ENCODE assay signal across 23 mouse cellular contexts in genomic region chr13:92742886-92743285, GRCm38 (mm10). TPM values are rescaled to one million over a fixed set of nuclear protein-coding genes. Genes with fewer than 3 reads are reported as not detected.
DNase-seq lines count a peak whose midpoint lies in the region; ATAC-seq and TF ChIP-seq lines count a peak whose summit lies in the region.
"Had no signal": no experiment of that assay in that cellular context is flagged by ENCODE, and none has a peak within 500 bp of the region (broad histone marks: within the 10 kb centered on the region; RNA-seq: fewer than 3 reads in every experiment).

No protein-coding gene starts in this region.

- peaks cover 7% of the 10 kb centered on the region; the same call in 1 of the 2 replicates for H3K4me1 ChIP-seq in intestine, embryonic 16.5 days (ENCODE audit: control insufficient read depth, insufficient read depth, low read length)
- no peaks in the 10 kb centered on the region for H3K4me1 ChIP-seq in intestine, postnatal 0 days (replicated peaks; ENCODE audit: control insufficient read depth, insufficient read depth, low read length)
- peaks cover 41% of the 10 kb centered on the region for H3K4me1 ChIP-seq in liver, embryonic 12.5 days
- H3K4me1 ChIP-seq in megakaryocyte, embryonic 14.5 days, result peaks cover 31% of the 10 kb centered on the region
- H3K4me1 ChIP-seq: forebrain, embryonic 12.5 days had no signal

- H3K4me2 ChIP-seq in intestine, embryonic 16.5 days (ENCODE audit: low read depth, low read length), result no peak overlapping the region
- H3K4me2 ChIP-seq in intestine, postnatal 0 days (replicated peaks; ENCODE audit: low read depth), result no peak overlapping the region
- H3K4me2 ChIP-seq in liver, embryonic 12.5 days, result peak overlapping the region; percentile 65
- H3K4me2 ChIP-seq: forebrain, embryonic 12.5 days; heart, embryonic 12.5 days; neural tube, embryonic 12.5 days had no signal

- no peak for DNase-seq in frontal cortex, postnatal 14 days (ENCODE audit: low spot score in 2 of 2)
- DNase-seq in gastrocnemius, postnatal 14 days, result no peak
- no peak for DNase-seq in kidney, adult 9 months
- DNase-seq: adrenal gland, adult 8-10 months; cerebellum, adult 11 months; cerebellum, postnatal 10 days; embryo, embryonic 11 days; gastrocnemius, postnatal 36 days; kidney, postnatal 36 days; lung, adult 18-20 months; lung, postnatal 14 days; thymus, postnatal 4 days had no signal

- H3K4me3 ChIP-seq in intestine, embryonic 16.5 days (ENCODE audit: low read length), result no peak overlapping the region
- H3K4me3 ChIP-seq in intestine, postnatal 0 days (ENCODE audit: low read depth, low read length), result no peak overlapping the region
- 0 out of 2 replicates have a peak overlapping the region, but pooled peaks have one; percentile 16 for H3K4me3 ChIP-seq in liver, embryonic 12.5 days
- H3K4me3 ChIP-seq in megakaryocyte, embryonic 14.5 days (replicated peaks), result peak overlapping the region; percentile 83
- H3K4me3 ChIP-seq: forebrain, embryonic 12.5 days; heart, embryonic 12.5 days; midbrain, embryonic 10.5 days; neural tube, embryonic 12.5 days had no signal

- no peaks in the 10 kb centered on the region for H3K9me3 ChIP-seq in intestine, embryonic 16.5 days (ENCODE audit: control insufficient read depth, low read length)
- H3K9me3 ChIP-seq in intestine, postnatal 0 days (ENCODE audit: control insufficient read depth), result no peaks in the 10 kb centered on the region
- H3K9me3 ChIP-seq in liver, embryonic 12.5 days (replicated peaks), result no peaks in the 10 kb centered on the region
- 0 out of 2 replicates have a peak, but pooled peaks cover 1% of the 10 kb centered on the region for H3K9me3 ChIP-seq in megakaryocyte, embryonic 14.5 days
- H3K9me3 ChIP-seq: forebrain, embryonic 12.5 days; midbrain, embryonic 10.5 days; neural tube, embryonic 12.5 days had no signal

- H3K36me3 ChIP-seq in intestine, embryonic 16.5 days (ENCODE audit: control insufficient read depth, insufficient read depth, low read length), result no peaks in the 10 kb centered on the region
- no peaks in the 10 kb centered on the region for H3K36me3 ChIP-seq in intestine, postnatal 0 days (ENCODE audit: control insufficient read depth, insufficient read depth)
- no peaks in the 10 kb centered on the region for H3K36me3 ChIP-seq in liver, embryonic 12.5 days
- H3K36me3 ChIP-seq in megakaryocyte, embryonic 14.5 days (replicated peaks; ENCODE audit: low read length), result no peaks in the 10 kb centered on the region
- H3K36me3 ChIP-seq: forebrain, embryonic 12.5 days; heart, embryonic 12.5 days; midbrain, embryonic 10.5 days; neural tube, embryonic 12.5 days had no signal

- no peak overlapping the region for H3K9ac ChIP-seq in intestine, embryonic 16.5 days (ENCODE audit: low read depth, low read length)
- H3K9ac ChIP-seq in intestine, postnatal 0 days (ENCODE audit: low read depth, low read length), result no peak overlapping the region
- H3K9ac ChIP-seq in liver, embryonic 12.5 days, result peak overlapping the region; percentile 56
- H3K9ac ChIP-seq: forebrain, embryonic 12.5 days; heart, embryonic 12.5 days; neural tube, embryonic 12.5 days had no signal

- WGBS in intestine, embryonic 16.5 days, result 92% methylated on average over 4 of the region's 4 CpGs
- 90% methylated on average over 4 of the region's 4 CpGs for WGBS in intestine, postnatal 0 days
- WGBS in liver, embryonic 12.5 days (ENCODE audit: insufficient replicate concordance), result 79% methylated on average over 4 of the region's 4 CpGs

- peak; percentile 26; the same call in 1 of the 2 replicates for ATAC-seq in intestine, embryonic 16.5 days
- no peak for ATAC-seq in intestine, postnatal 0 days
- peak; percentile 79 for ATAC-seq in common myeloid progenitor, adult 5-6 weeks (replicated peaks; ENCODE audit: low read depth, poor library complexity, severe bottlenecking)
- peak; percentile 41 for ATAC-seq in liver, embryonic 12.5 days
- ATAC-seq: Patski had no signal

- intact Hi-C loops in gastrocnemius, postnatal 14 days (cut with DNase I; ENCODE audit: low total_unique reads), result no loop called here

- no peak for TF ChIP-seq CTCF in intestine, postnatal 0 days (IDR thresholded peaks at IDR 0.05; ENCODE audit: low read depth)

- no peak overlapping the region for H3K27ac ChIP-seq in intestine, embryonic 16.5 days (ENCODE audit: low read length)
- H3K27ac ChIP-seq in intestine, postnatal 0 days (ENCODE audit: low read depth, low read length), result no peak overlapping the region
- H3K27ac ChIP-seq in liver, embryonic 12.5 days, result peak overlapping the region; percentile 96
- H3K27ac ChIP-seq: forebrain, embryonic 12.5 days; midbrain, embryonic 10.5 days; neural tube, embryonic 12.5 days had no signal

- no peaks in the 10 kb centered on the region for H3K27me3 ChIP-seq in intestine, embryonic 16.5 days (replicated peaks; ENCODE audit: control insufficient read depth, insufficient read depth, low read length)
- no peaks in the 10 kb centered on the region for H3K27me3 ChIP-seq in intestine, postnatal 0 days (replicated peaks; ENCODE audit: control insufficient read depth, insufficient read depth, low read length)
- H3K27me3 ChIP-seq in liver, embryonic 12.5 days (replicated peaks), result no peaks in the 10 kb centered on the region
- H3K27me3 ChIP-seq in megakaryocyte, embryonic 14.5 days (replicated peaks), result peaks cover 3% of the 10 kb centered on the region
- H3K27me3 ChIP-seq: forebrain, embryonic 12.5 days; heart, embryonic 12.5 days; neural tube, embryonic 12.5 days; Patski had no signal

RNA-seq across cellular contexts. Expression of gene Thbs4, which starts 51.7 kb away (rescaled TPM):
- 19.6 and 22.0 TPM in 2 replicates for polyA plus RNA-seq in intestine, embryonic 16.5 days (2015; fragmentation: Nextera tagmentation; extraction: Ambion mirVana)
- polyA plus RNA-seq in intestine, postnatal 0 days (2015; fragmentation: Nextera tagmentation; extraction: Ambion mirVana), result 6.3 and 7.1 TPM in 2 replicates
- total RNA-seq in common myeloid progenitor, adult 5-6 weeks (2017), result not detected in 2 replicates
- polyA plus RNA-seq in liver, embryonic 12.5 days (2016; fragmentation: Nextera tagmentation; extraction: Ambion mirVana), result 0.13 and 0.17 TPM in 2 replicates
- not detected in 2 replicates for polyA plus RNA-seq in megakaryocyte, embryonic 14.5 days (2012; ENCODE audit: insufficient read depth, low replicate concordance)
- 100 to 1,000 TPM; 130 to 144 TPM for total RNA-seq in gastrocnemius, postnatal 14 days (2021)
- total RNA-seq: monocyte, adult 5-6 weeks had no signal
- polyA plus RNA-seq: Patski had no signal

Comparison
In these comparisons a context has a peak if more than half of its experiments do, and no peak if none do; other contexts are left out.
1. H3K4me3 ChIP-seq: peak in liver, embryonic 12.5 days (single experiment) and megakaryocyte, embryonic 14.5 days (single experiment); none in intestine, embryonic 16.5 days (single experiment) and intestine, postnatal 0 days (single experiment).